Mouse (Mus musculus): ENCODE results near the gene BC028528. TPM values are rescaled to one million over a fixed set of nuclear protein-coding genes. Genes with fewer than 3 reads are reported as not detected.
A peak's percentile ranks its signal among the peaks of the same experiment; 100 is the strongest.

The BC028528 gene
- total and polyA plus RNA-seq, 3 experiments = 15.6 to 46.1 (median 40.6) TPM

DNA sequence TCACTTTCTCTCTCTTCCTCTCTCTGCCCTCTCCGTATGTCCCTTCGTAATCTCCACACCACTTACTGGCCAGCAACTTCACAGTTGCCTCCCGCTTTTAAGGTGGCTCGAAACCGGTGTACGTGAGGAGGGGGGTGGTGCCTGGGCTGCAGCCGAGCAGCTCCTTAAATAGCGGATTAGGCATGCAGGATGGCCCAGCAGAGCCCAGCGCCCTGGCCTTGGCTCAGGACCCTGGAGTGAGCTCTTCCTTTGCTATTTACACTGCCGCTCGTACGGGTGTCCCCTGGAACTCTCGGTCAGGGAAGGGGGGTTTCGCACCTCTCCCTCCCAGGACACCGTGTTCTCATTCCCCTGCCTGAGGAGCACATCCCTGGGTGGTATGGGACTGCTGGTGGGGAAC lies 12.8 kb upstream of the BC028528 start, which contains the start of gene Car14:
TSS of gene Car14 (minus strand) at position 124 of the 400 bp plus-strand sequence.
- H3K79me2 ChIP-seq (replicated peaks; ENCODE audit: control insufficient read depth, extremely low read depth, insufficient read depth, poor library complexity, severe bottlenecking) = no peaks in the 10 kb centered on the region
- H3K36me3 ChIP-seq (replicated peaks in 1 of 2; ENCODE audit: control insufficient read depth in 1 of 2, insufficient read depth in 1 of 2, low read length in 1 of 2) = peaks cover 0 to 7% of the 10 kb centered on the region in 2 experiments
- H3K4me3 ChIP-seq (replicated peaks in 1 of 3; ENCODE audit: low read depth in 2 of 3, low read length in 2 of 3, poor library complexity in 1 of 3) = peak within 1 kb of the TSS in 1 of 3 experiments; percentile 33
- H3K4me2 ChIP-seq (ENCODE audit: insufficient read depth, low read depth, poor library complexity, severe bottlenecking) = peak within 1 kb of the TSS; percentile 100
- dilution Hi-C loops (cut with MboI; ENCODE audit: extremely low pct_ligation_motif_present, extremely low pct_unique_long_range_greater_than_20kb, low sequenced_read_pairs) (no loop called here), in situ Hi-C loops (cut with MboI; ENCODE audit: low pct_ligation_motif_present, low pct_unique_long_range_greater_than_20kb, low sequenced_read_pairs) (loop anchor here (5.0 kb wide), 1 partner anchor 37 kb away; no protein-coding TSS in a partner anchor)
- peaks cover 12% of the 10 kb centered on the region for H3K27me3 ChIP-seq (replicated peaks)
- DNase-seq (ENCODE audit: extremely low read depth) = no peak
- H3K9me3 ChIP-seq (replicated peaks; ENCODE audit: low read length) = no peaks in the 10 kb centered on the region
- H3K4me1 ChIP-seq (ENCODE audit: control insufficient read depth in 1 of 2, insufficient read depth in 2 of 2) = peaks cover 7 to 9% of the 10 kb centered on the region in 2 experiments; a peak in 3 of 4 replicates
- no peak within 1 kb of the TSS; the same call in 1 of the 2 replicates for H3K9ac ChIP-seq (ENCODE audit: insufficient read depth, low read depth)
- TF ChIP-seq ZKSCAN1 (IDR thresholded peaks at IDR 0.05; ENCODE audit: borderline replicate concordance, low read depth, low read length) = no peak
- no peak for TF ChIP-seq NELFE (IDR thresholded peaks at IDR 0.05; ENCODE audit: low read depth, low read length)
- no peak within 1 kb of the TSS for H3K27ac ChIP-seq (ENCODE audit: insufficient read depth, low read depth)

DNA sequence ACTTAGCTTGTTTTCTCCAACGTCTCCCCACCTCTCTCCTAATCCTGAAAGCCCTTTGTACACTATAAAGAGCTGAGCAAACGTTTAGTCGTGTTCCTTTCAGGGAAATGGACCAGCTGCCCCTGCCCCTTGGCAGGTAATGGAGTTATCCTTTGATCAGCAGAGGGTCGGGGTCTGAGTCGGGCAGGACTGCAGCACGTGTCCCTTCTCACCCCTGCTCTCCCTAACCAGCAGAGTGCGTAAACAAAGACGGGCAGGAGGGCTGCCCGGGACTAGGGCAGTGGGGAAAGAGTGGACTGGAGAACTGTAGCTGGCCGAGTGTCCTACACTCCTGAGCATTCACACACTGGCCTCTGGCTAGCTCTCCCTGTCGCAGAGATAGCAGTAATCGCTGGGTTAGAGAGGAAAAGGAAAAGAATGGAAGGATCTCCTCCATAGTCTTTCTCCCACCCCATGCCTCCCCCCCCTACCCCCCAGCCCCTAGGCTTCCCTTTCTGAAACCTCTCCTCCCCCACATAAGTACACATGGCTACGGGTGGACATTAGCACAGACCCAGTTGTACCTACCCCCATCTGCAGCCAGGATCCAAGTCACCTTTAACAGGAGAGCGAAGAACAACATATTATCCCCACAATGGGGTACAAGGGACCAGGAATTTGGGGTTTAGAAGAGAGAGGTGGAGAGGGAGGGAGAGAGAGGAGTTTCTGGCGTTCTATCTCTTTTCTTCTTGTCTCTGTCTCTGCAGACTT lies 12.1 kb upstream of the BC028528 start:
- no peaks in the 10 kb centered on the region for H3K79me2 ChIP-seq (replicated peaks; ENCODE audit: control insufficient read depth, extremely low read depth, insufficient read depth, poor library complexity, severe bottlenecking)
- peaks cover 0 to 12% of the 10 kb centered on the region in 2 experiments for H3K36me3 ChIP-seq (replicated peaks in 1 of 2; ENCODE audit: control insufficient read depth in 1 of 2, insufficient read depth in 1 of 2, low read length in 1 of 2)
- H3K9me3 ChIP-seq (replicated peaks; ENCODE audit: low read length) = no peaks in the 10 kb centered on the region
- TF ChIP-seq MAZ (IDR thresholded peaks at IDR 0.05; ENCODE audit: low read depth, low read length) (no peak), E2F4 (IDR thresholded peaks at IDR 0.05; ENCODE audit: insufficient replicate concordance, low read depth, low read length) (no peak), CHD2 (IDR thresholded peaks at IDR 0.05; ENCODE audit: low read length) (no peak), MXI1 (IDR thresholded peaks at IDR 0.05; ENCODE audit: low read depth, low read length) (no peak), JUN (IDR thresholded peaks at IDR 0.05; ENCODE audit: insufficient read depth, low read depth, low read length) (no peak), EP300 (IDR thresholded peaks at IDR 0.05; ENCODE audit: low read length) (no peak), CTCF (conservative IDR thresholded peaks at IDR 0.05 in 1 of 2, IDR thresholded peaks at IDR 0.05 in 1 of 2; ENCODE audit: low read depth in 2 of 2, low read length in 2 of 2) (no peak), ZMIZ1 (IDR thresholded peaks at IDR 0.05; ENCODE audit: low read depth, low read length) (no peak), PAX5 (IDR thresholded peaks at IDR 0.05; ENCODE audit: low read length) (no peak), RCOR1 (conservative IDR thresholded peaks at IDR 0.05; ENCODE audit: low read depth, low read length) (no peak), ZKSCAN1 (IDR thresholded peaks at IDR 0.05; ENCODE audit: borderline replicate concordance, low read depth, low read length) (no peak), USF2 (conservative IDR thresholded peaks at IDR 0.05; ENCODE audit: low read depth, low read length) (no peak), NELFE (IDR thresholded peaks at IDR 0.05; ENCODE audit: low read depth, low read length) (no peak)
- peaks cover 7 to 15% of the 10 kb centered on the region in 2 experiments; a peak in 3 of 4 replicates for H3K4me1 ChIP-seq (ENCODE audit: control insufficient read depth in 1 of 2, insufficient read depth in 2 of 2)
- no peak overlapping the region for H3K4me3 ChIP-seq (replicated peaks in 1 of 3; ENCODE audit: low read depth in 2 of 3, low read length in 2 of 3, poor library complexity in 1 of 3)
- in situ Hi-C loops (cut with MboI; ENCODE audit: low pct_ligation_motif_present, low pct_unique_long_range_greater_than_20kb, low sequenced_read_pairs) (loop anchor here (5.0 kb wide), 1 partner anchor 37 kb away; no protein-coding TSS in a partner anchor), dilution Hi-C loops (cut with MboI; ENCODE audit: extremely low pct_ligation_motif_present, extremely low pct_unique_long_range_greater_than_20kb, low sequenced_read_pairs) (no loop called here)
- peaks cover 12% of the 10 kb centered on the region for H3K27me3 ChIP-seq (replicated peaks)
- no peak overlapping the region for H3K9ac ChIP-seq (ENCODE audit: insufficient read depth, low read depth)
- no peak overlapping the region for H3K4me2 ChIP-seq (ENCODE audit: insufficient read depth, low read depth, poor library complexity, severe bottlenecking)
- DNase-seq (ENCODE audit: extremely low read depth) = no peak
- no peak overlapping the region for H3K27ac ChIP-seq (ENCODE audit: insufficient read depth, low read depth)

Data from CH12.LX (cell line).